Mouse (Mus musculus) neural tube, embryonic 14.5 days (tissue): ENCODE measurements around the gene Rad51c. TPM values are rescaled to one million over a fixed set of nuclear protein-coding genes. Genes with fewer than 3 reads are reported as not detected.
"Not testable (repeated sequence)": the region's sequence is repeated elsewhere in the genome, so short reads cannot be mapped to it uniquely, and the experiment has no call there.

ENCODE experiments used
- ATAC-seq: fragments of 200-750 bp; cut with Nextera tagmentation; 2 replicates; pipeline ENCODE4 v1.8.0; 2017; ENCODE audit warnings: low read depth, mild to moderate bottlenecking, moderate TSS enrichment, moderate library complexity
- H3K27ac ChIP-seq: fragments of 300-500 bp; sonication (generic); 2 replicates; pipeline ENCODE4 v1.5.1; 2014; ENCODE audit warnings: low read depth, mild to moderate bottlenecking, control low read depth, low read length, moderate library complexity, mixed read lengths
- H3K27me3 ChIP-seq: fragments of 300-500 bp; sonication (generic); 2 replicates; pipeline ENCODE4 v1.6.1; 2014; ENCODE audit warnings: low read length; ENCODE audit not compliant: control insufficient read depth, insufficient read depth
- H3K36me3 ChIP-seq: fragments of 300-500 bp; sonication (generic); 2 replicates; pipeline ENCODE4 v1.6.1; 2014; ENCODE audit warnings: low read length, mixed read lengths; ENCODE audit not compliant: control insufficient read depth, insufficient read depth
- H3K4me1 ChIP-seq: fragments of 300-500 bp; sonication (generic); 2 replicates; pipeline ENCODE4 v1.6.1; 2014; ENCODE audit warnings: low read length; ENCODE audit not compliant: control insufficient read depth, insufficient read depth
- H3K4me2 ChIP-seq: fragments of 300-500 bp; sonication (generic); 2 replicates; pipeline ENCODE4 v1.6.1; 2014; ENCODE audit warnings: mild to moderate bottlenecking, low read depth, low read length, control low read depth
- H3K4me3 ChIP-seq: fragments of 300-500 bp; sonication (generic); 2 replicates; pipeline ENCODE4 v1.5.1; 2014; ENCODE audit warnings: low read depth, low read length, control low read depth, mixed read lengths
- H3K9ac ChIP-seq: fragments of 300-500 bp; sonication (generic); replicated peaks from 2 replicates; pipeline ENCODE4 v1.6.1; 2014; ENCODE audit warnings: low read depth, mild to moderate bottlenecking, control low read depth, low read length, mixed read lengths
- H3K9me3 ChIP-seq: fragments of 300-500 bp; sonication (generic); 2 replicates; pipeline ENCODE4 v1.6.1; 2016; ENCODE audit warnings: low read length; ENCODE audit not compliant: control insufficient read depth
- WGBS: fragments of 180-500 bp; shearing (Covaris S2); extraction: QIAGEN DNeasy Blood & Tissue Kit; methylation state at CpG from one replicate; pipeline ENCODE4 v1.1.7; 2014; 5-methylcytosine and 5-hydroxymethylcytosine counted together
- polyA plus RNA-seq: library from polyadenylated mRNA; unstranded; fragments of >200 nt; fragmentation: Nextera tagmentation; extraction: Ambion mirVana; gene quantifications from 2 replicates; pipeline ENCODE4 v1.2.1, GENCODE M21; 2014

The Rad51c gene
- polyA plus RNA-seq, 1 experiment from 2014 or later = 4.9 TPM

DNA sequence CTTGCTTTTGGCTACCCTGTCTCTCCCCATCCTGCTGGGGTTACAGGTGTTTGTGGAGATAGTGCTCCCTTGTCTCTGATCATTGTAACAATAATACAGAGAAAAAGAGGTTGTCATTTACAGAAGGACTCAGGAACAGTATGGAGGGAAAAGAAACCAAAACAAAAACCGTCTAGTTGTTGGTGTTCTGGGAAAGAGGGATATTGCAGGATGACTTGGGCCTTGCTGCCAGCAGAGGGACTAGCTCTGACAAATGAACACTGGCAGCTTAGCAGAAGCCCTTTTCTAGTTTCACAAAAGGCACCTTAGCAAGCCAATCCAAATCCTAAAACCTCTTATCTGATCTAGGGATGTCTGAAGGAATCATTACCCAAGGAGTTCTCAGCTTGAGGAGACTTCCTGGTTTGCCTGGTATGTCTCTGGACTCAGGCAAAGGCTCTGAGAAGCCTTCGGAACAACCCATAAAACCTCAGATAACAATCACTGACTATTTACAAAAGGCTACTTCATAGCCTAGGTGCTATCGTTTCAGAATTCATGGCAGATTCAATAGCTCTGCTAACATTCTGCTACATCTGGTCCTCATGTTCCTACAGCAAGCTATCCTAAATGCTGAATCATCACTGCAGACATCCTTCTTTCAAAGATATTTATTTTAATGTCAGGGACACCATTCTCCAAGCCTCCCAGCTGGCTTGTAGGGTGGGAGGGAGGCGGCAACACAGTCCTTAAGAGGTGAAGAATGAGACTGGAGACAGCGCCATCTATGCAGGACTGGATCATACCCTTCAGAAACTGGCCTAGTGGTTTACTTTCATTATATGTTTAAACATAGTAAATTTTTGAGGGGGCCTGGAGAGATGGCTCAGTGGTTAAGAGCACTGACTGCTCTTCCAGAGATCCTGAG, 31.8 kb upstream of the Rad51c start:
- Histone ChIP-seq H3K9me3 (no peaks in the 10 kb centered on the region), H3K4me3 (no peak overlapping the region), H3K27ac (no peak overlapping the region), H3K4me1 (no peaks in the 10 kb centered on the region), H3K9ac (no peak overlapping the region), H3K36me3 (no peaks in the 10 kb centered on the region), H3K27me3 (no peaks in the 10 kb centered on the region), H3K4me2 (no peak overlapping the region)
- no peak for ATAC-seq
- 77% methylated on average over 5 of the region's 5 CpGs for WGBS

DNA sequence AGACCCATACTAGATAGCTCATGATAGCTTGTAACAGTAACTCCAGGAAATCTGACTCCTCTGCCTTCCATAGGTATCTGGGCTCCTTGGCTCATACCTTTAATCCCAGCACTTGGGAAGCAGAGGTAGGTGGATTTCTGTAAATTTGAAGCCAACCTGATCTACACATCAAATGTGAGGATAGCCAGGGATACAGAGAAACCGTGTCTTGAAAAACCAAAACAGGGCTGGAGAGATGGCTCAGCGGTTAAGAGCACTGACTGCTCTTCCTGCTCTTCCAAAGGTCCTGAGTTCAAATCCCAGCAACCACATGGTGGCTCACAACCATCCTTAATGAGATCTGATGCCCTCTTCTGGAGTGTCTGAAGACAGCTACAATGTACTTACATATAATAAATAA, 30.4 kb upstream of the Rad51c start:
- H3K4me3 ChIP-seq, H3K27ac ChIP-seq, H3K27me3 ChIP-seq, H3K4me1 ChIP-seq, H3K9ac ChIP-seq, ATAC-seq, H3K9me3 ChIP-seq, H3K36me3 ChIP-seq, H3K4me2 ChIP-seq: not testable (repeated sequence)
- WGBS = 82% methylated on average over 2 of the region's 2 CpGs

DNA sequence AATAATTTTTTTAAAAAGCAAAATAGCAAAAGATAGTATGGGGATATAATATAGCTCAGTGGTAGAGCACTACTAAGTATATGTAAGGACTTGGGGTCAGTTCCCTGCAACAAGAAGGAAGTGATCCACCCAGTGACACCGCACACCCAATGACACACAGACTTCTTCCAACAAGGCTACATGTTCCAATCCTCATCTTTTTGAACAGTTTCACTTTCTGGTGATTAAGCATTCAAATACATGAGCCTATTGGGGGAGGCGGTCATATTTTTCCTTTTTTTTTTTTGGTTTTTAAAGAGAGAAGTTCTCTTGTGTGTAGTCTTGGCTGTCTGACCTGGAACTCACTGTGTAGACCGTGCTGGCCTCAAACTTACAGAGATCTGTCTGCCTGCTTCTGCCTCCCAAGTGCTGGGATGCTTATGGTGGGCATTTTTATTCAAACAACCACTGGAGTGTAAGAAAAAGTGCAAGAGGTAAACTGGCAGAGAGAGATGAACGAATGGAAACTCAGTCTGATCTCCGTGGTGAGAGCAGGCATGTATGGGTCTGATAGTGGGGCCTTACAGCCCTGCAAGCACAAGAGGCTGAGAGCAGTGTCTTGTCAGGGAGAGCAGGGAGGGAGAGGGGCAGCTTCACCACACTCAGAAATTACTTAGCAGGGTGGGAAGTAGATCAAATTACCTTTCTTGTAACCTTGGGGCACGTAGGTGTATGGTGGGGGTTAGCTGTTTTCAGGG, 28.3 kb upstream of the Rad51c start:
- H3K9me3 ChIP-seq = no peaks in the 10 kb centered on the region
- H3K4me2 ChIP-seq = no peak overlapping the region
- no peak overlapping the region for H3K4me3 ChIP-seq
- no peaks in the 10 kb centered on the region for H3K4me1 ChIP-seq
- no peaks in the 10 kb centered on the region for H3K36me3 ChIP-seq
- no peak overlapping the region for H3K27ac ChIP-seq
- ATAC-seq = no peak
- H3K27me3 ChIP-seq = no peaks in the 10 kb centered on the region
- WGBS = 55% methylated on average over 6 of the region's 6 CpGs
- no peak overlapping the region for H3K9ac ChIP-seq

DNA sequence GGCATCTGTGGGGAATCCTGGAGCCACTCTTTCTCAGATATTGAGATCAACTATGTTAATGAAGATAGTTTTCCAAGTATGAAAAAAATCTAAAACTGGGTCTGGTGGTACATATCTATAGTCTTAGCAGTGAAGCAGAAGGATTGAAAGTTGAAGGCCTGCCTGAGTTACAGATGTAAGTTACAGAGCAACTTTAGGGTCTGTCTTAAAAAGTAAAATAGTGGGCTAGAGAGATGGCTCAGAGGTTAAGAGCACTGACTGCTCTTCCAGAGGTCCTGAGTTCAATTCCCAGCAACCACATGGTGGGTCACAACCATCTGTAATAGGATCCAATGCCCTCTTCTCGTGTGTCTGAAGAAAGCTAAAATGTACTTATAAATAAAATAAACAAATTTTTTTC, 27.7 kb upstream of the Rad51c start:
- 81% methylated on average over 1 of the region's 1 CpGs for WGBS
- H3K4me2 ChIP-seq = no peak overlapping the region
- ATAC-seq = no peak
- no peak overlapping the region for H3K4me3 ChIP-seq
- H3K9ac ChIP-seq = no peak overlapping the region
- H3K36me3 ChIP-seq = no peaks in the 10 kb centered on the region
- no peak overlapping the region for H3K27ac ChIP-seq
- no peaks in the 10 kb centered on the region for H3K9me3 ChIP-seq
- H3K27me3 ChIP-seq = no peaks in the 10 kb centered on the region
- H3K4me1 ChIP-seq = no peaks in the 10 kb centered on the region

DNA sequence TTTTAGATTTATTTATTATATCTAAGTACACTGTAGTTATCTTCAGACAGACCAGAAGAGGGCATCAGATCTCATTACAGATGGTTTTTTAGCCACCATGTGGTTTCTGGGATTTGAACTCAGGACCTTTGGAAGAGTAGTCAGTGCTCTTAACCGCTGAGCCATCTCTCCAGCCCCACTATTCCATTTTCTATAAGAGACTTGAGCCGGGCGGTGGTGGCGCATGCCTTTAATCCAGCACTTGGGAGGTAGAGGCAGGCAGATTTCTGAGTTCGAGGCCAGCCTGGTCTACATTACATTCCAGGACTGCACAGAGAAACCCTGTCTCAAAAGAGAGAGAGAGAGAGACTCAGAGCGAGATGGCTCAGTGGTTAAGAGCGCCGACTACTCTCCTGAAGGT, 27.1 kb upstream of the Rad51c start:
- not testable (repeated sequence) for H3K4me2 ChIP-seq

DNA sequence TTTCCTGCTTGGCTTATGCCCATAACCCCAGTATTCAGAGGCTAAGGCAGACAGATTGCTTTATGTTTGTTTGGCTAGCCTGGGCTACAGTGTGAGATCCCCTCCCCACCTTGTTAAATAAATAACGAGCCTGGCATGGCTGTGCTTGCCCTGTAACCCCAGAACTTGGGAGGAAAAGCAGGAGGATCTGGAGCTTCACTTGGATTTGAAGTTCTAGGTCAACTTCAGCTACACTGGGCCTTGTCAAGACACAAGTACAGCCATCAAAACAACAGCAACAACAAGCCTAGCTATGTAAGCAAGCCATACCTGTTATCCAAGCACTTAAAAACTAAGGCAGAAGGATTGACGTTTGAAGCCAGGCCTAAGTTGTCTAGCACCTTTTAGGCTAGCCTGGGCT, 25.6 kb upstream of the Rad51c start:
- ATAC-seq = no peak
- 82% methylated on average over 2 of the region's 2 CpGs for WGBS
- no peaks in the 10 kb centered on the region for H3K9me3 ChIP-seq
- no peak overlapping the region for H3K4me2 ChIP-seq
- H3K4me3 ChIP-seq = no peak overlapping the region
- H3K4me1 ChIP-seq = no peaks in the 10 kb centered on the region
- H3K27me3 ChIP-seq = no peaks in the 10 kb centered on the region
- H3K36me3 ChIP-seq = no peaks in the 10 kb centered on the region
- no peak overlapping the region for H3K9ac ChIP-seq
- H3K27ac ChIP-seq = no peak overlapping the region

More for the DNA sequence above, 27.1 kb upstream of the Rad51c start:
- H3K27me3 ChIP-seq, H3K4me1 ChIP-seq, H3K9ac ChIP-seq, H3K9me3 ChIP-seq, ATAC-seq, H3K36me3 ChIP-seq, H3K27ac ChIP-seq, H3K4me3 ChIP-seq: not testable (repeated sequence)
- WGBS = 89% methylated on average over 8 of the region's 8 CpGs

DNA sequence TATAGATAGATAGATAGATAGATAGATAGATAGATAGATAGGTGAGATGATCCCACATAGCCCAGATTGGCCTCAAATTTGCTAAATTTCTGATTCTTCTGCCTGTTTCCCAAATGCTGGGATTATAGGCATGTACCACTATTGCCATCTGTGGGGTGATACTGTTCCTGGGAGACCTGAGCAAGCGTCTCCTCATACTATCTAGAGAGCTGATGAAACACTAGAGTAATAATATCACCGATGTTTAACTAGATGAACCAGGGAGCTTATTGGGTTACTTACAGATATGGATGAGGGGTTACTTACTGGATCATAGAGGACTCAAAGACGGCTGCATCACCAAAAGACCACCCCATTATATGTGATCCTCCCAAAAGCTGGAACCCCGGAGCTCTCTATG, 24.6 kb upstream of the Rad51c start:
- H3K27ac ChIP-seq = no peak overlapping the region
- no peaks in the 10 kb centered on the region for H3K4me1 ChIP-seq
- no peaks in the 10 kb centered on the region for H3K9me3 ChIP-seq
- H3K27me3 ChIP-seq = no peaks in the 10 kb centered on the region
- no peak overlapping the region for H3K4me3 ChIP-seq
- no peak overlapping the region for H3K9ac ChIP-seq
- WGBS = 80% methylated on average over 4 of the region's 4 CpGs
- no peaks in the 10 kb centered on the region for H3K36me3 ChIP-seq
- H3K4me2 ChIP-seq = no peak overlapping the region
- ATAC-seq = no peak

DNA sequence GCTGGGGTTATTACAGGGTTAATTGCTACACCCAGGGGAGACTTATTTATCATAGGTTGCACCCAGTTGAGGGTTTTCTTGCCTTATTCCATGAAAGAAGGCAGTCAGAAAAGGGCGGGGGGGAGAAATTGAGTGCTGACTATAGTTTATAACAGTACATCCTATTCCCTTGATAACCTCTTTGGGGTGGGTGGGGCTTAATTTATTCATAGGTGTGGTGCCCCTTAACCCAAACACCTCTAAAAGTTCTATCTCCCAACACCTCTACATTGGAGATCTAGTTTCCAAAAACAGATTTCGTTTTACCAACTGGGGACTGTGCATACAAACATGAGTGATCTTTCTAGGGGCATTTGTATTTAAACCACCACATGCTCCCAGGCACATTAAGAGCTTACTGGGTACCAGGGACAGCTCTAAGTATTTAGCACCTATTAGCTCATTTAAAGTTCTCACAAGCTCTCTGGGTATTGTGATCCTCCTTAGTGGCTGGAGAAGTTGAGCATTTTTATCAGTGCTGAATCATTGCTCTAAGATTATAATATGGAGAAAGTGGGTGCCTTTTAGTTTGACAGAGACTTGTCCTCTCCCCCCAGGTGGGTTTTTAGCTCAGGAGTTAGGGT, 23.4 kb upstream of the Rad51c start:
- Histone ChIP-seq H3K27me3 (no peaks in the 10 kb centered on the region), H3K4me3 (no peak overlapping the region), H3K9ac (no peak overlapping the region), H3K4me1 (no peaks in the 10 kb centered on the region), H3K4me2 (no peak overlapping the region), H3K27ac (no peak overlapping the region), H3K9me3 (no peaks in the 10 kb centered on the region), H3K36me3 (no peaks in the 10 kb centered on the region)
- ATAC-seq = no peak
- WGBS = 60% methylated on average over 2 of the region's 2 CpGs
